Mouse (Mus musculus): ENCODE measurements around the gene Qars.

The Qars gene

DNA sequence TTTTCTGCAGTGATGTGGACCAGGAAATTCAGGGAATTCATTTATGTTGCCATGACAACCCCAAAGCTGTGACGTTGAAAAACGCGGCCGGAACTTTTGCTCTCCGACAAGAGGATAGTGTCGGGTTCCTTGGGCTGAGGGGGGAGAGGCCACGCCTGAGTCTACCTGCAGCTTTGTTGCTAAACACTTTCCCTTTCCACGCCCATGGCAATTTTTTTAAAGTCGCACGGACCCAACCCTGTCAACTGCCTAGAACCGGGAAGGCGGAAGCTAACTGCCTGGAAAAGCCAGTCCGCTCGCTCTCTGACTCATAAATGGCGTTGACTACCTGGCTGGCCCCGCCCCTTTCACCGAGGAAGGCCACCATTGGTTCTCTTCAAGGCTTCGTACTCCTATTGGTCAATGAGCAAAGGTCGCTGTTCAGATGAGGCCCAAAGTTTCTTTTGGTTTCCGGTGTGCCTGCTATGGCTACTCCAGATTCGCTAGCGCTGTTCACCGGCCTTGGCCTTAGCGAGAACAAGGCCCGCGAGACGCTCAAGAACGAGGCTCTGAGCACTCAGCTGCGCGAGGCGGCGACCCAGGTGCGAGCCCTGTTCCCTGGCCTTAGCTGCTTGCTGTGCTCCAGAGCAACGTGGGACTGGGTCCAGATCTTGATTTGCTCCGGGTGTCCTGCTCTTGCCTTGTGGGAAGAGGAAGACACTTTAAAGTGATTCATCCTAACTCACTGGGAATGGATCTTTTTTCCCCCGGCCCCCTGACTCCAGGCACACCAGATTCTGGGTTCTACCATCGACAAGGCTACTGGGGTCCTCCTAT is at the start of gene Qars:
Gene Qars, plus strand, starts transcription at position 88 of the 816 bp plus-strand sequence.
- peak; percentile 93 for DNase-seq (ENCODE audit: low spot score)

DNA sequence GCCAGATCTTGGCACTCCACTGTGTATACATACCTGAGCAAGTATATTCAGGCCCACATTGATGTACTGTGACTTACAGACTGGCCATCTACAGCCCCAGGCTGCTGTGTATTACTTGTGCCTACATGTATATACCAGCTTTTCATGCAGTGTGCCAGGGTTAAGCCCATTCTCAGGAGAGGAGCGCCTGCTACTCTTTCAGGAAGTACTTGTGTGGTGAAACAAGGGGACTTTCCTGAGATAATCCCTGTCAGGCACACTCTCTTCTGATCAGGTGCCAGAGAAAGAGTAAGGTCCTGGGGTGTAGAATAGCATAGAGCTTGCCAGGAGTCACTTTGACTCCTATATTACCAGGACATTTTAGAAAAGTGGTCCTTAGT is 47.6 kb upstream of the Qars start:
- no peak for DNase-seq (ENCODE audit: low spot score)

DNA sequence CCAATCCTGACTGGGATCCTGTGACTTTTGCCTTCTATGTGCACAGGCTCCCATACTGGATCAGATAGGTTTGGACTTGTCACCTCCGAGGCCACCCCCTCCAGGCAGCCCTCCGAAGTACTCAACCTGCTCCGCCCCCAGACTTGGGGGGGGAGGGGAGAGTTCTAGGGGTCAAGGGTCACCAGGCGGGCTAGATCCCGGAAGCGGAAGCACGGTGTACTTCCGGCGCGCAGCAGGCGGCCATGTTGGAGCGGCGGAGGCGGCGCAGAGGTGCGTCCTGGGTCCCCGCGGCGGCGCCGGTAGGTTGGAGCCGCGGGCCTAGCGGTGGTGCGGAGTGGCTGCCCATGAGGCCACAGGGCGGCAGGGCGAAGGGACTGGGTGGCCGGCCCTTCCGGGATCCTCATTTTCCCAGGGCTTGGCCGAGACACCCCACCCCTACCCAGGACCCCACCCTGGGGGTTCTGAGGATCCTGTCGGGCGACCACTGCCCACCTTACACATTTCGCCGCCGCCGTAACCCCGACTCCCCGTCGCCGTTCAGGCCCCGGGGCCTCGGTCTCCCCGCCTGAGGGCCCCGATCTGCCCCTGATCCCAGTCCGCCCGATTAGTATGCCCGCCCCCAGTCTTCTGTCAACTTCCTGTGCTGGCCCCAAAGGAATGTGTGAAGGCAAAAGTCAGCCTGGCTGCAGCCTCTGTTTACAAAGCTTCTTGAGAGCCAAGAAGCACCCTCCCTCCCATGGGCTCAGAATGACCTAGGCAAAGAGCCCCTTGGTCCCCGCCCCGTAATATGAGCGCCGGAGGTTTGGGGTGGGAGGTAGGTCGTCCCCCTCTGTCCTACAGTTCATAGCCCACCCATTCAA is 47.0 kb upstream of the Qars start, which contains the start of gene Ccdc71:
Gene Ccdc71, plus strand, starts transcription at position 209 of the 860 bp plus-strand sequence.
- DNase-seq (ENCODE audit: low spot score): peak; percentile 82

DNA sequence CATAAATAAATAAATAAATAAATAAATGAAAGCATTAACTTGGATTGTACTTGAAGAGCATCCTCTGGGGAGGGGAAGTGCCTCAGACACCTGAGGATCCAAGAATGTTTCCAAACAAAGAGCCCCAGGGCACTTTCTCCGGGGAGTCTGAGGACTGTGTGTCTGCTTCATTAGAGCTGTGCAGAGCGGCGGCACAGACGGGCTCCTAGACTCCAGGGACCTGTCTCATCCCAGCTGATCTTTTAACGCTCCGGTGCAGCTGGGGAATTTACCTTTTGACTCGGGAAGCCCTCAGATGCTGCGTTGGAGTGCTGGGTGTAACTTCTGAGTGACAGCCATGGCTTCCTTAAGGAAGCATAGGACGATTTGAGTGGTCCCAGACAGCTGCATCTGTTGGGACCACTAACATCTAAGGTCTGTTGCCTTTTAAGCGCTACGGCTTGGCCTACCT is 46.3 kb upstream of the Qars start, which contains the start of gene Klhdc8b:
Gene Klhdc8b, minus strand, starts transcription at position 401 of the 451 bp plus-strand sequence.
- DNase-seq (ENCODE audit: low spot score): no peak

DNA sequence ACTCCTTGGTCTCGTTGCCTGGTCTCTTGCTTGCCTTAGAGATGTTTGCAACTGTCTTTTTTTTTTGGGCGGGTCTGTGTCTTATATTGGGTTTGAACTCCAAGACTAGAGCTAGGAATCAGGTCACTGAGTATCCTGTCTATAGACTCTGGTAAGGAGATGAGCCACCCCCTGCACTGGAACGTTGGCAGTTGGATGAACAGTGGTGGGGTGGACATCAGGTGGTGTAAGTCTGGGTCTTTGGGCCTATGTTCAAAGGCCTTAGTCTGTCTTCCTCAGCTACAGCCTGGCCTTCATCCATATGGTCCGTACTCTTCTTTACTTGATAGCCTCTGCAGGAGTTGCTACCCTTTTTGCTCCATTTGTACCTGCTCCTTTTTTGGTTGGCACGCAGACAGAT is 45.8 kb upstream of the Qars start:
- no peak for DNase-seq (ENCODE audit: low spot score)

DNA sequence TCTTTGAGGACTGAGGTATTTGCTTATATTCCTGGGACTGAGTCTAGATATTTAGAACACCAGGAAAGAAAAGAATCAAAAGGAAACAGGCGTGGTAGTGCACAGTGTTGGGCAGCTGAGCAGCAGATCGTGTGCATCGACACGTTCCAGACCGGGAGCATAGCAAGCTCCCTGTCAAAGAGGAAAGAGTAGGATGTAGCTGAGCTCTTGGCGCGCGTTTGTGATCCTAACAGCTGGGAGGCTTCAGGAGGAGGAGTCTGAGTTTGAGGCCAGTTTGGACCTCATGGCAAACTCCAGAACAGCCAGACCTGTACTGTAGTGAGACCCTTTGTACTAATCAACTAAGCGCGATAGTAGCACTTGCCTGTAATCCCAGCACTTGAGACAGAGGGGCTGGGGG is 45.3 kb upstream of the Qars start:
- no peak for DNase-seq (ENCODE audit: low spot score)

DNA sequence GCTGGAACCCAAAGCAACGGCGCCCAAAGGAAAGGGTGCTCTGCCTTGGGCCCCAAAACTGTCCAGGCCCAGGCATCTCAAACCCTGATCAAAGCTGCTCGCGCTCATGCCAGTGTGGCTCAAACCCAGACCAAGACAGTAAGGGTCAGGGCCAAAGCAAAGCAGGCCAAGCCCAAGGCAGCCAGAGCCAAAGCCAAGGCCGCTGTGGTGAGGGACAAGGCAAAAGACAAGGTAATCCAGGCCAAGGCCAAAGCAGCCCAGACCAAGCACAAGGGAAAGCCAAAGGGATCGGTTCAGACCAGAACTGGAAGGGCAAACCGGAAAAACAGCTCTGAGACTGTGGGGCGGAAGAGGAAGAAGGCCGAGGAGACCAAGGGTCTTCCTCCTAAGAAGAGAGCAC is 43.8 kb upstream of the Qars start:
- DNase-seq (ENCODE audit: low spot score): no peak

DNA sequence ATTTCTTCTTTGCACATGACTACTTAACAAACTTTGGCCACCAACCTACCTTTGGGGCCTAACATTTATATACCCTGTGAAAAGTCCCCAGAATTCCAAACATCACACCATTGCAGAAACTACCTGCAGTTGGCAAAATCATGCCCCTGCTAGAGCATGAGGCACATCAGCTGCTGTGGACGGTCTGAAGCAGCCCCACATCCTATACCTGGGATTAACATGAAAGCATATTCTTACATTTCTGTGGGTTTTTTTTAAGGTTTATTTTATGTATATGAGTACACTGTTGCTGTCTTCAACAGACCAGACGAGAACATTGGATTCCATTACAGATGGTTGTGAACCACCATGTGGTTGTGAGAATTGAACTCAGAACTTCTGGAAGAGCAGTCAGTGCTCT is 41.3 kb upstream of the Qars start:
- no peak for DNase-seq (ENCODE audit: low spot score)

DNA sequence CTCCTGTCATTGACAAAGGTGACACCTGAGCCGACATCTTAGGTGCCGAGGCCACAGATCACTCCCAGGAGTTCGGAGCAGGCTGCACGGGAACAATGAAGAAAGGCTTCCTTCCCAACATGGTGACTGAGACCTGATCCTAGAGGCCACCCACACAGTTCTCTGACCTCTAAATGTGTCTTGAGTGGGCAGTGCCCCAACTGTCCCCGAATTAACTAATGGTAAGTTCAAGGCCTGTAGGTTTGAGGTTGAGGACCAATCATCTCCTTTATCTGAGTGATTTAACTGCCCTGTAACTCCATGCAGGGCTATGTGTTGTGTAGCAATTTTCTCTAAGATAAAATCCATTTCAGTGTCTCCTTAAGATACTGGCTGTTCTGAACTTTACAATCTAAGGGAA is 38.1 kb upstream of the Qars start:
- DNase-seq (ENCODE audit: low spot score): no peak

DNA sequence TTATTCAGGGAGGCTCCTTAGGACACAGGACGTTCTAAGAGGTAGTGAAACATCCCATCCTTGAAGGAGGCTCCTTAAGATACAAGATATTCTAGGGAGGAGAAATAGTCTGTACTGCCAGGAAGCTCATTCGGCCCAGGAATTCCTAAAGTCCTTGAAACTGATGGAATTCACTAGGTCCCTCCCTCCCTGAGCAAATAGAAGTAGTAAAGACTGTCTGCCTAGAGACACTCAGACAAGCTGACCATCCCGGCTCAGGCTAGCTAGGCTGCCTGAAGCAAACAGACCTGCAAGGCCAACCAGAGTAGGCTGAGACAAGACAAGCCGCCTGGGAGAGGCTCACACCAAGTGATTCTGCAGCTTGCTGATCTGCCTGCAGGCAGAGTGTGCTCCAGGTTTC is 37.7 kb upstream of the Qars start:
- no peak for DNase-seq (ENCODE audit: low spot score)

DNA sequence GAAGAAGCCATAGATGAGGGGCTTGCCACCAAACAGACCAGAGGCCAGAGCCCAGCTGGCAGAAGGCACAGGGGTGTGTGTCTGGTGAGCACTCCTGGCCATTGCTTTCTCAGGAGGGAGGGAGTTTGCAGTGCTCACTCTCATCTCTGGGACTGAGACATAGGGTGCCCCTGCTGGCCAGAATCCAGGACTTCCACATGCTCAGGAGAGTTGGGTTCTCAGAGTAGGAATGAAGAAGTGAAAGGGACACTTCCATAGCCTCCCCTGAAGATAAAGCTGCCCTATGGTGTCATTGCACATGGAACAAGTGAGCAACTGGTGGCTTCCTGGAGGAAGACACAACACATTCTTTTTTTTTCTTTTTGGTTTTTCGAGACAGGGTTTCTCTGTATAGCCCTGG is 33.0 kb upstream of the Qars start:
- DNase-seq (ENCODE audit: low spot score): no peak

DNA sequence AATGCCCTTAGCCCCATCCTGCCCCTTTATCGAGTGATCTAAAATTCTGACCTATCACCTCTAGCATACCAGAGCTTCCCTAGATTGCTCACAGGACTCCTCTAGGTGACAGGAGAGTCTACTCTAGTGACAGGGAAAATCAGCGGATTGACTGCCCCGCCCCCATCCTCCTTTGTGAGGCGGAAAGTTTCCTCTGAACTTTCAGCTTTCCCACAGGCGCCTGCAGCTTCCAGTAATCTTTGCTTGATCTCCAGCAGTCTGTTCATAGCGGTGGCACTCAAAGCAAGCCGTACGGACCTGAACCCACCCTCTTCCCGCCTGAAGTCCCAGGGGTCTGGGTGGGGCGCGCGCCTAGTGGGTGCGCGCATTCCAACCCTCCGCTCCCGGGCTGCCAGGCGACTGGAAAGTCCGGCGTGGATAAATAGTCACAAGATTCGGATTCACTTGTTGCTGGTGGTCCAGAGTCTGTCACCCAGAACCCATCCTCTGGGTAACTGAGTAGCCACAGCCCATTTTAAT is 28.8 kb upstream of the Qars start:
- no peak for DNase-seq (ENCODE audit: low spot score)

DNA sequence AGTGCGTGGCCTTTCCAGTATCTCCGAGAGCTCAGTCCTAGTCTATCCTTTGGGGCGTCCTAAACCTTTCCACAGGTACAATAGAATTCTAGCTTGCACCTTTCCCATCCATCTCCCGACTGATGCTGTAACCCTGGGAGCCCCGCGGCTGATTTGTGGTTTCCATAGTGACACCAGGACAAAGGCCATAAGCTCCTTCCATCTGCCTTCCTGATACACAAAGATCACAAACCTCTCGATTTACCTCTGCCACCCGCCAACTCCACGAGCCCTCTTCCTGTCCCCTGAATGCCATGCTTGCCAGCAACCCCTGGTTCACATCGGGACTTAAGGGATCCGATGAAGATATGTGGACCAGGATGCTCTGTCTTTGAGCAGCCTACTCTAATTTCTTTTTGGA is 28.3 kb upstream of the Qars start:
- DNase-seq (ENCODE audit: low spot score): no peak

DNA sequence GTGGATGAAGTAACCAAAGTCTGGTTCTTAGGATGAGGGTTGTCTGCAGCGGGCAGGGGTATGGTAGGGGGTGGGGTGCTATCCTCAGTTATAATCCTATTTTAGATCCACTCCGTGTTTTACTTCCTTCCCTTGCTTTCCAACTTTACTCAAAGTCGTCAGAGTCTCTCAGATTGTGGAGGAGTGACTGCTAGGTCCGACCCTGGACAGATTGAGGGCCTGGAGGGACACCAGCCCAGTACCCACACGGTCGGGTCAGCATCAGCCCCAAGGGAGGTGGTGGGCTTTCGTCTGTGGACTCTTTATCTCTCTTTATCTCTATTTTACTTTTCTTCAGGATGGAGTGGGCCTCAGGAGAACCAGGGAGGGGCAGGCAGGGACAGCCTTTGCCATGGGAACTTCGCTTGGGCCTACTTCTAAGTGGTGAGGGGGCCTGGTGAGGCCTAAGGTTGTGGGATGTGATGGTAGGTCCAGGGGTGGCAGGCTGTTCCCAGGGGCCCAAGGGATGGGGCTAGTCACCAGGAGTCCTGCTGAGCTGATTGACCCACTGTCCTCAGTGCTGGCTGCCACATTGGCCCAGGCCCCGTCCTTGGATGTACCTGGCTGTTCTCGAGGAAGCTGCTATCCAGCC is 27.7 kb upstream of the Qars start, which contains the start of gene Lamb2:
Gene Lamb2, plus strand, starts transcription at position 16 of the 631 bp plus-strand sequence.
- no peak for DNase-seq (ENCODE audit: low spot score)

DNA sequence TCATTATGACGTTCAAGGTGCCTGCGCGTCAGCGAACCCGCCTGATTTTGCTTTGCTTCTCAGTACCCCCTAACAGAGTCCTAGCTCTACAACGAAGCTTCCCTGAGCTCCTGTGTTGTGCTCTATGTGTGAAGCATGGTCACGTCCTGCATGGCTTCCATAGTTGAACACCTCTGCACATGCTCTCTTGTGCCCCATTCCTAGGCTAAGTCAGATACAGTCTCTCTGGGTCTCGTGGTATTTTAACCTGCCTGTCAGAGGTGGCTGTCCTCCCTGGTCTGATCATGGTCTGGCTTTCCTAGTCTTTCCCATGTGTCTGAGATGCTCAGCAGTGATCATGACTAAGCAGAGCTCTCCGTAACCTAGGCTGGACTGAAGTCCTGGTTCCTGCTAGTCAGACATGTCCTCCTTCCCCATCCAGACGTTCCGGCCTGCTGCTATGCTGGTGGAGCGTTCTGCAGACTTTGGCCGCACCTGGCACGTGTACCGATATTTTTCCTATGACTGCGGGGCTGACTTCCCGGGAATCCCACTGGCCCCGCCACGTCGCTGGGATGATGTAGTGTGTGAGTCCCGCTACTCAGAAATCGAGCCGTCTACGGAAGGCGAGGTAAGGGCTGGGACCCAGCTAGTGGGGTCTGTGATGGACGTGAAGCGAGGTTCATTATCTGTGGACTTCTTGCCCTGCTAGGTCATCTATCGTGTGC is 26.5 kb upstream of the Qars start:
- DNase-seq (ENCODE audit: low spot score): no peak

DNA sequence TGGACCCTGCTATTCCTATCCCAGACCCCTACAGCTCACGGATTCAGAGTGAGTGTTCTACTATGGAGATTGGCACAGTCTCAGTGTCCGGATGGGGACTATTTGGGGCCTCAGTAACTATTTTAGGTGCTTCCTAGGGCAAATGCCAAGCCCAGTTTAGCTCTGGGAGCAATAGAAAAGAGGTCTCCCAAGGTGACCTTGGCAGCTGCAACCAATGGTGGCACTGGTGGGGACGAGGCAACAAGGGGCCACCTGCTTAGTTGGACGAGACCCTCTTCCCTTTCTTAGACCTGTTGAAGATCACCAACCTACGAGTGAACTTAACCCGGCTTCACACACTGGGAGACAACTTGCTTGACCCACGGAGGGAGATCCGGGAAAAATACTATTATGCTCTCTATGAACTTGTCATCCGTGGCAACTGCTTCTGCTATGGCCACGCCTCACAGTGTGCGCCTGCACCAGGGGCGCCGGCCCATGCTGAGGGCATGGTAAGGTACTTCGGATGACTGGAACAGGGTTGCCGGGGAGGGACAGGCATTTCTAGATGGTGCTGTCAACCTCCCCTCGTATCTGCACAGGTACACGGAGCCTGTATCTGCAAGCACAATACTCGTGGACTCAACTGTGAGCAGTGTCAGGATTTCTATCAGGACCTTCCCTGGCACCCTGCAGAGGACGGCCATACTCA is 25.8 kb upstream of the Qars start:
- DNase-seq (ENCODE audit: low spot score): no peak

DNA sequence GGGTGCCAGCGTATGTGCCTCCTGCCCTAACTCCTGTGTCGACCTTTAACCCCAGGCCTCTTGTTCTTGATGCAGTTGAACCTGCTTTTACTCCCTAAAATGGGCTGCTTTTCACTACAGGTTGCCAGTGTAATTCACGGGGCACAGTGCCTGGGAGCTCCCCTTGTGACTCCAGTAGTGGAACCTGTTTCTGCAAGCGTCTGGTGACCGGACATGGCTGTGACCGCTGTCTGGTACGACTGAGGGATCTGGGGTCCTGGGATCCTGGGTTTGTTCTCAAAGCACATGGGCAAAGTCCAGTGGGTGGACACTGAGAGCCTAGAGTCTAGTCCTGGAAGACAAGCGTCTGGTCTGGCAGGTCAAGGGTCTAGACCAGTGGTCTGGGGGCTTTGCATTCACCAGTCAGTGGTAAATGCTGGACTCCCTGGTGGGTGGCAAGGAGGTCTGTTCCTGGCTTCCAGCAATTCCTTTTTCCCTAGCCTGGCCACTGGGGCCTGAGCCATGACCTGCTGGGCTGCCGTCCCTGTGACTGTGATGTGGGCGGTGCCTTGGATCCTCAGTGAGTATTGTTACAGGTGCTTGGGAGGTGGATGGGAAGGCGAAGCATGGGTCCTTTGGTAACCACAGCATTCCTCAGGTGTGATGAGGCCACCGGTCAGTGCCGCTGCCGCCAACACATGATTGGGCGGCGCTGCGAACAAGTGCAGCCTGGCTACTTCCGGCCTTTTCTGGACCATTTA is 24.3 kb upstream of the Qars start:
- DNase-seq (ENCODE audit: low spot score): no peak

DNA sequence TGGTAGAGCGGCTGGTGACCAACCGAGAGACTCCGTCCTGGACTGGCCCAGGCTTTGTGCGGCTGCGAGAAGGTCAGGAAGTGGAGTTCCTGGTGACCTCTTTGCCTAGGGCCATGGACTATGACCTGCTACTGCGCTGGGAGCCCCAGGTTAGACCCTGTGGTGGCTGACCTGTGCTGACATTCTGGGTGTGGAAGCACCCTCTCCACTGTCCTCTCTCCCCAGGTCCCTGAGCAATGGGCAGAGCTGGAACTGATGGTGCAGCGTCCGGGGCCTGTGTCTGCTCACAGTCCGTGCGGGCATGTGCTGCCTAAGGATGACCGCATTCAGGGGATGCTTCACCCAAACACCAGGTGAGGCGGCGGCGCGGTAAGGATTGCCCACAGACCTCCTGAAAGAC is 23.5 kb upstream of the Qars start:
- no peak for DNase-seq (ENCODE audit: low spot score)

DNA sequence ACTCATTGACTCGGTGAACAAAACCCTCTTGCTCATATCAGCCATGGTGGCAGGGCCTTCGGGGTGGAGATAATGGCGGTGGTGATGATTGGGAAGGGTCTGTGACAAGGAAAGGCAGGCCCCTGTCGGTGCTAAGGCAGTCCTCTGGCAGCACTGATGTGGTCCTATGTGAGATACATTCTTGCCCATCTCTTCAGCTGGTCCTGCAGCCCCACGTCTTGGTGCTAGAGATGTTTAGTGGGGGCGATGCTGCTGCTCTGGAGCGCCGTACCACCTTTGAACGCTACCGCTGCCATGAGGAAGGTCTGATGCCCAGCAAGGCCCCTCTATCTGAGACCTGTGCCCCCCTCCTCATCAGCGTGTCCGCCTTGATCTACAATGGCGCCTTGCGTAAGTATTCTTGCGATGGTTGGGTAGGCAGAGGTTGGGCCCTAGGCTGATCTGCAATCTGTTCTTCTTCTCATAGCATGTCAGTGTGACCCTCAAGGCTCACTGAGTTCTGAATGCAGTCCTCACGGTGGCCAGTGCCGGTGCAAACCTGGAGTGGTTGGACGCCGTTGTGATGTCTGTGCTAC is 22.1 kb upstream of the Qars start:
- no peak for DNase-seq (ENCODE audit: low spot score)

DNA sequence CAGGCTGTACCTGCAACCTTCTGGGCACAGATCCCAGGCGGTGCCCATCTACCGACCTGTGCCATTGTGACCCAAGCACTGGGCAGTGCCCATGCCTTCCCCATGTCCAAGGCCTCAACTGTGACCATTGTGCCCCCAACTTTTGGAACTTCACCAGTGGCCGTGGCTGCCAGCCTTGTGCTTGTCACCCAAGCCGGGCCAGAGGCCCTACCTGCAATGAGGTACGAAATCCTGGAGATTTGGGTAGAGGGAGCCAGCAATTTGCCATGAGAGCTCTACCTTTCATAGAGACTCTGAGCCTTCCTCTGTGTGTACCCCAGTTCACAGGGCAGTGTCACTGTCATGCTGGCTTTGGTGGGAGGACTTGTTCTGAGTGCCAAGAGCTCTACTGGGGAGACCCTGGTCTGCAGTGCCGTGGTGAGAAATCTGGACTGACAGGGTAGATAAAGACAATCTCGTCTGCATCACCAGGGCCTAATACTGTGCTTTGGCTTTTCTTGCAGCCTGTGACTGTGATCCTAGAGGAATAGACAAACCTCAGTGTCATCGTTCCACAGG is 20.5 kb upstream of the Qars start:
- no peak for DNase-seq (ENCODE audit: low spot score)

Measured in T-cell, adult 2 months (primary cell).